Mouse (Mus musculus) bone marrow macrophage, adult 2 months (primary cell): ENCODE measurements around the gene Wdr38.

ENCODE experiments used
- CTCF ChIP-seq: IDR thresholded peaks from 2 replicates; pipeline ENCODE4 v1.5.1; 2012; ENCODE audit warnings: low read depth, mild to moderate bottlenecking, low read length, moderate library complexity
- POLR2A ChIP-seq: IDR thresholded peaks from 2 replicates; pipeline ENCODE4 v1.6.1; 2012; ENCODE audit warnings: mild to moderate bottlenecking, low read depth, low read length, borderline replicate concordance

GRCm38 (mm10) chr2:39001866-39002265 is 4.6 kb downstream of the Wdr38 start:
- no peak for TF ChIP-seq CTCF
- TF ChIP-seq POLR2A, result no peak
